Mouse (Mus musculus) liver, adult 2 months (tissue): Measurements from ENCODE around the gene Mad2l2. TPM values are rescaled to one million over a fixed set of nuclear protein-coding genes. Genes with fewer than 3 reads are reported as not detected.
A peak's percentile ranks its signal among the peaks of the same experiment; 100 is the strongest.

ENCODE experiments used
- DNase-seq: peaks from one replicate; pipeline ENCODE4 v3.0.0-alpha.2; 2011; ENCODE audit warnings: low read depth, low spot score; ENCODE audit errors: extremely low read depth
- H3K27ac ChIP-seq: fragments of 200-500 bp; replicated peaks from 2 replicates; pipeline ENCODE4 v1.5.1; 2012; ENCODE audit warnings: low read depth, mild to moderate bottlenecking, control low read depth, inconsistent platforms, low read length; ENCODE audit not compliant: insufficient read depth
- H3K27me3 ChIP-seq: fragments of 200-500 bp; 2 replicates; pipeline ENCODE4 v1.6.1; 2012; ENCODE audit warnings: mild to moderate bottlenecking, moderate library complexity, low read length, inconsistent platforms; ENCODE audit not compliant: control insufficient read depth, insufficient read depth
- H3K36me3 ChIP-seq: fragments of 200-500 bp; 2 replicates; pipeline ENCODE4 v1.6.1; 2012; ENCODE audit warnings: low read length, inconsistent platforms; ENCODE audit not compliant: control insufficient read depth, insufficient read depth
- H3K4me1 ChIP-seq: fragments of 200-500 bp; 2 replicates; pipeline ENCODE4 v1.6.1; 2011; ENCODE audit warnings: low read length; ENCODE audit not compliant: control insufficient read depth, insufficient read depth
- H3K4me3 ChIP-seq: fragments of 200-500 bp; 2 replicates; pipeline ENCODE4 v1.5.1; 2011; ENCODE audit warnings: low read depth, mild to moderate bottlenecking, control low read depth, low read length, moderate library complexity; ENCODE audit not compliant: insufficient read depth
- H3K79me2 ChIP-seq: fragments of 200-500 bp; 2 replicates; pipeline ENCODE4 v1.6.1; 2012; ENCODE audit warnings: inconsistent platforms, mild to moderate bottlenecking, low read length, moderate library complexity; ENCODE audit not compliant: control insufficient read depth, insufficient read depth
- H3K9ac ChIP-seq: fragments of 200-500 bp; 2 replicates; pipeline ENCODE4 v1.6.1; 2012; ENCODE audit warnings: low read depth, mild to moderate bottlenecking, control low read depth, inconsistent platforms, low read length
- CTCF ChIP-seq: fragments of 200-500 bp; IDR thresholded peaks from 2 replicates; pipeline ENCODE4 v1.5.1; 2011; ENCODE audit warnings: low read depth, low read length, control low read depth
- POLR2A ChIP-seq: fragments of 200-500 bp; IDR thresholded peaks from 2 replicates; pipeline ENCODE4 v1.6.1; 2011; ENCODE audit warnings: low read length, control low read depth; ENCODE audit not compliant: insufficient read depth; ENCODE audit errors: extremely low read depth
- WGBS: fragments of 180-500 bp; shearing (Covaris S2); methylation state at CpG from one replicate; pipeline ENCODE4 v1.1.7; 2018; 5-methylcytosine and 5-hydroxymethylcytosine counted together
- polyA plus RNA-seq: library from polyadenylated mRNA; depleted of rRNA; stranded (reverse); fragments of >200 nt; gene quantifications from 2 replicates; pipeline ENCODE4 v1.2.3, GENCODE M21; 2012
- total RNA-seq: library from RNA; depleted of rRNA; stranded (reverse); fragments of >200 nt; gene quantifications from 2 replicates; pipeline ENCODE4 v1.2.3, GENCODE M21; 2014

Mad2l2 gene
- total and polyA plus RNA-seq, 2 experiments = 8.9 to 49.6 TPM

DNA sequence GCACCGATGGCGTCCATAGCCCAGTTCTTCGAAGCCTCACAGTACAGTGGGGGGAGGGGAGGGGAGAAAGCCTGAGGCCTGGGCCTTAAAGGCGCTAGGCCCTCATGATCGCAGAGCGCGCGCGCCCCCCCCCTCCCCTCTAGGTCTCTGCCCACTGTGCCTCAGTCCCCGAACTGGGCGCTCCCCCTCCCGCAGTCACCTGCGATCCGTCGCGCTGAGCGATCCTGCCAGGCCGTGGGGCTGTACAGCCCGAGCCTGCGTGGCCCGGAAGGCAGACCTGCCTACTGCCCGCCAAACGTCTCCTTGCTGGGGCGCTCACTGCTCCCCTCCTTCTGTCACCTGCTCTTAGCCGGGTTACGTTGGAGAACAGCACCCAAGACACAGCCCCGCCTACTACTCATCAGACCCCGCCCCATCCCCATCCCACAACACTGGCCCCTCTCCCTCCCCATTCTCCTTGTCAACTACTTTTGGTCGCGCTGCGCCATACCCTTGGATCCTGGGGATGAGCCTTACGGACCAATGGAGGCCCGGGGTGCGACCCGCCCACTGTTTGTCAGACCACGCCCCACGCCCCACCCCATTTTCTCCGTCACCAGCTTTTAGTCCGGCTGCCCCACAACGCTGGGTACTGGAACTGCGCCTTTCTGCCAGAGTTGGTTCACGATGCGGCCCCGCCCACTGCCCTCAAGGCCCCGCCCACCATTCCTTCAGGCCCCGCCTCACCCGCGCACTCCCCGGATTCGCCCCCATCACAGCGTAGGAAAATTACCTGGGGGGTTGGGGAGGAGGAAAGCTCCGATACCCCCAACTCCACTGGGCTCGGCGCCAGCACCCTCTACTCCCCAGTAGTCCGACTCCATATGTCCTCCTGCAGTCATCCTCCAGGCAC, 29.6 kb downstream of the Mad2l2 start:
- Histone ChIP-seq H3K4me1 (peaks cover 11% of the 10 kb centered on the region), H3K27me3 (peaks cover 6% of the 10 kb centered on the region; the same call in 1 of the 2 replicates), H3K4me3 (peak overlapping the region; percentile 59), H3K27ac (peak overlapping the region; percentile 14; the same call in 1 of the 2 replicates), H3K79me2 (no peaks in the 10 kb centered on the region), H3K9ac (peak overlapping the region; percentile 70), H3K36me3 (no peaks in the 10 kb centered on the region)
- 0 out of 2 replicates have a peak, but pooled peaks have one; percentile 6 for TF ChIP-seq POLR2A
- peak; percentile 27; the same call in 1 of the 2 replicates for TF ChIP-seq CTCF
- DNase-seq = peak; percentile 88
- WGBS = under 1% methylated on average over 51 of the region's 55 CpGs

DNA sequence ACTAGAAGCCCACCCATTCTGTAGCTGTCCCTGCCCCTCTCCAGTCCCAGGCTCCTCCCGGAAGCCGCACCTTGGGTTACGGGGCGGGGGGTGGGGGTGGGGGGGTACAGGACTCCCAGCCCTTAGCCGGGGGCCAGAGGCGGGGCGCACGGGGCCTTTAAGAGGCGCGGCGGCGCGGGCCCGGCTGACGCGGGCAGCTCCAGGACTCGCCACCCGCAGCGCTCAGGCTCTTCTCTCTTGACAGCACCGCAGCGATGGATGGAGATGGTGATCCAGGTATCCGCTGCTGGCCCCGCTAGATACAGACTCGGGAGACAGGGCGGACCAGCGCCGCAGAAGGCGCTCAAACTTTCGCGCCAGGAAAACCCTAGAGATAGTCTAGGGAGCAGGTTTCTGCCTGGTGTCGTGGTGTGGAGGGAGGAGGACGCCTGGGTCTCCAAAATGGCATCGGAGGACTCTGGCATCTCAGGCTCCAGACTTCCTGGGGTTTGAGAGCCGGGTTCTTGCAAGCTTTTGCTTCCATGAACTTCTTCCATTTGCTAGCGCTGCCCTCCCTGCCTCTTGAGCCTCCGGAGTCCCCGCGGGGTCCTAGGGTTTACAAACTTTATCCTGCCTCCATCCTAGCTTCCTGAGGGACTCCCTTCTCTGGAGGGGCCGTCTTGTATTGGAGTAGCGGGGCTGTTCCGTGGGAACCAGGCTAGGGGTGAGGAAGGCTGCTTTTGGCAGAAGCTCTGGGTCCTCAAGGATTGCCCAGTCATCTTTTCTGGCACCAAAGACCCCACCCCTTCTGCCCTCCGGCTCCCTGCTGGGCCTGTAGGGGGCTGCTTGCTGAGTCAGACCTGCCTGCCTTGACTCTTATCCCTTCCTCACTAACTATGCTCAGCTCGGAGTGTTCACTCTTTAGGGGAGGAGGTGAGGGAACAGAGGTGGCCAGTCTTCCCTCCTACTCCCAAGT, 30.5 kb downstream of the Mad2l2 start, which contains the start of the genes Fbxo44 and Fbxo2:
Gene Fbxo44, minus strand, starts transcription at position 47 of the 955 bp plus-strand sequence.
Gene Fbxo2, plus strand, starts transcription at position 186 of the 955 bp plus-strand sequence.
- WGBS = 5% methylated on average over 43 of the region's 43 CpGs
- peaks cover 9% of the 10 kb centered on the region; the same call in 1 of the 2 replicates for H3K27me3 ChIP-seq
- no peaks in the 10 kb centered on the region for H3K36me3 ChIP-seq
- peaks cover 11% of the 10 kb centered on the region for H3K4me1 ChIP-seq
- H3K27ac ChIP-seq = peak within 1 kb of the TSS; percentile 14; the same call in 1 of the 2 replicates
- no peaks in the 10 kb centered on the region for H3K79me2 ChIP-seq
- no peak for TF ChIP-seq CTCF
- no peak for TF ChIP-seq POLR2A
- H3K9ac ChIP-seq = peak within 1 kb of the TSS; percentile 70
- peak within 1 kb of the TSS; percentile 59 for H3K4me3 ChIP-seq
- no peak for DNase-seq

DNA sequence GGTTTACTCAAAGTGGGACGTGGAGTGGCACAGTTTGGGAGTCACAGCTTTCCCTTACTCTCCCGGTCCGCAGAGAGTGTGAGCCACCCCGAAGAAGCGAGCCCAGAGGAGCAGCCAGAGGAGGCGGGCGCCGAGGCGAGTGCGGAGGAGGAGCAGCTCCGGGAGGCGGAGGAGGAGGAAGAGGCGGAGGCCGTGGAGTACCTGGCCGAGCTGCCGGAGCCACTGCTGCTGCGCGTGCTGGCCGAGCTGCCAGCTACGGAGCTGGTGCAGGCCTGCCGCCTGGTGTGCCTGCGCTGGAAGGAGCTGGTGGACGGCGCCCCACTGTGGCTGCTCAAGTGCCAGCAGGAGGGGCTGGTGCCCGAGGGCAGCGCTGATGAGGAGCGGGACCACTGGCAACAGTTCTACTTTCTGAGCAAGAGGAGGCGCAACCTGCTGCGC, 33.8 kb downstream of the Mad2l2 start:
- Histone ChIP-seq H3K4me3 (peak overlapping the region; percentile 13; the same call in 1 of the 2 replicates), H3K79me2 (no peaks in the 10 kb centered on the region), H3K27ac (no peak overlapping the region), H3K27me3 (peaks cover 14% of the 10 kb centered on the region), H3K4me1 (peaks cover 5% of the 10 kb centered on the region), H3K9ac (peak overlapping the region; percentile 27; the same call in 1 of the 2 replicates), H3K36me3 (no peaks in the 10 kb centered on the region)
- WGBS = 1% methylated on average over 29 of the region's 29 CpGs
- TF ChIP-seq CTCF (peak; percentile 94), POLR2A (no peak)
- peak; percentile 79 for DNase-seq

DNA sequence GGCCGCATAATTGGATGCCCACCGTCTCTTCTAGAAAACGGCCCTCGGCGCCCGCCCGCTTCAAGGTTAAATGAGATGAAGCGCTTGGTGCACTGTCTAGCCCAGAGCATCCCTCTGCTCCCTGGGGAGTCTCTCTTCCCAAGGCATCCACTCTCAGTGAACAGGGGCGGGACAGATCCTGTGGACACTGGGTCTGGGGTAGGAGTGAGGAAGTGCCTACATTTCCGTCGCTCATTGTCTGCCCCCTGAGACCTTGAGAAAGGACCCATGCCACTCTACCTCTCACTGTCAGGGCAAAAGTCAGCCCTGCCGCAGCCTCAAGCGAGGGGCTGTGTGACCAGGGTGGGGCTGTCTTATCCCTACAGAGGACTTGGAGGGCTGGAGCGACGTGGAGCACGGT, 34.3 kb downstream of the Mad2l2 start:
- no peaks in the 10 kb centered on the region for H3K79me2 ChIP-seq
- no peak overlapping the region for H3K27ac ChIP-seq
- no peak for TF ChIP-seq POLR2A
- no peak for TF ChIP-seq CTCF
- H3K4me3 ChIP-seq = no peak overlapping the region
- H3K9ac ChIP-seq = no peak overlapping the region
- DNase-seq = no peak
- H3K27me3 ChIP-seq = peaks cover 15% of the 10 kb centered on the region
- WGBS = 5% methylated on average over 16 of the region's 16 CpGs
- H3K4me1 ChIP-seq = peaks cover 3% of the 10 kb centered on the region
- no peaks in the 10 kb centered on the region for H3K36me3 ChIP-seq

DNA sequence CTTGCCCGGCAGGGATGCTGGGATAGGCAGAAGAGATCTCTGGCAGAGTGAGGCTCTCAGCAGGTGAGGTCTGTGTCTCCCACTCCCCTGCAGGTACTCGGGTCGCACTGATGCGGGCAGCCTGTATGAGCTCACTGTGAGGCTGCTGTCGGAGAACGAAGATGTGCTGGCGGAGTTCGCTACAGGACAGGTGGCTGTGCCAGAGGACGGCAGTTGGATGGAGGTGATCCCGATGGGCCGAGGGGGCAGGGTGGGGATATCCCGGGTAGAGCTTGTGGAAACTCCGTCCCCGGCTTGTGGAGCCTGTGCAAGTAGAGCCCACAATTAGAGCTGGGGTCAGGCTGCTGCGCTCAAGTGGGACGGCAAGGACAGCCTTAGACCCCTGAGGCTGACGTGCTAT, 35.4 kb downstream of the Mad2l2 start:
- no peak overlapping the region for H3K9ac ChIP-seq
- H3K27ac ChIP-seq = no peak overlapping the region
- TF ChIP-seq POLR2A (no peak), CTCF (no peak)
- H3K36me3 ChIP-seq = no peaks in the 10 kb centered on the region
- peaks cover 16% of the 10 kb centered on the region for H3K27me3 ChIP-seq
- DNase-seq = no peak
- no peaks in the 10 kb centered on the region for H3K79me2 ChIP-seq
- peaks cover 2% of the 10 kb centered on the region for H3K4me1 ChIP-seq
- WGBS = 9% methylated on average over 17 of the region's 17 CpGs
- H3K4me3 ChIP-seq = no peak overlapping the region
